Mouse (Mus musculus): ENCODE data around the gene Gm43517. TPM values are rescaled to one million over a fixed set of nuclear protein-coding genes. Genes with fewer than 3 reads are reported as not detected.

Gm43517 gene
- total and polyA plus RNA-seq, 2 experiments from 2014 or later = not detected

DNA sequence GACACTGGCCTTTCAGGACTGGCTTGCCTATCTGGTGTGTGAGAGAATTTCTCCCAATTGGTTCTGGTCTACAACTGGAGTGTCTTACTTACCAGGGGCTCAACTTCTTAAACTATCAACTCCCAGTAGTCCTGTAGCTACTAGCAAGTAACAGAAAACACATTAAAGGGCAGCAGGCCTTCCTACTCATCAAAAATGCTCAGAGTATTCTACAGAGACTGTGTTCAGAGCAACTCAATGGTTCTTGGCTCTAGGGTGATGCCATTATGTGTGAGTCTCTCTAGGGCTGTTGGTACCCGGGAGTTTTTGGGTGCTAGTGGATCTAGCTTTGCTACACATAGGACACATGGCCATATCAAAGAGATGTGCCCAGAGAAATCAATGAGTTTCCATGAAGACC is 6.1 kb upstream of the Gm43517 start:
- no peak overlapping the region for H3K9ac ChIP-seq (replicated peaks; ENCODE audit: low read depth, low read length)
- peaks cover 99% of the 10 kb centered on the region for H3K27me3 ChIP-seq (ENCODE audit: control insufficient read depth, insufficient read depth, low read length)
- H3K4me2 ChIP-seq (ENCODE audit: low read depth, low read length) = no peak overlapping the region
- H3K4me3 ChIP-seq (ENCODE audit: low read depth, low read length) = no peak overlapping the region
- TF ChIP-seq EP300 (IDR thresholded peaks at IDR 0.05; ENCODE audit: low read depth) (no peak), CTCF (IDR thresholded peaks at IDR 0.05; ENCODE audit: low read depth) (no peak)
- 4% methylated on average over 1 of the region's 1 CpGs for WGBS
- ATAC-seq (ENCODE audit: insufficient read depth, low read depth) = no peak
- H3K27ac ChIP-seq (ENCODE audit: low read depth) = no peak overlapping the region
- H3K36me3 ChIP-seq (replicated peaks; ENCODE audit: control insufficient read depth, insufficient read depth, low read length) = no peaks in the 10 kb centered on the region
- peaks cover 5% of the 10 kb centered on the region; the same call in 1 of the 2 replicates for H3K4me1 ChIP-seq (ENCODE audit: control insufficient read depth, insufficient read depth)
- H3K9me3 ChIP-seq (replicated peaks; ENCODE audit: control insufficient read depth, low read length) = no peaks in the 10 kb centered on the region
- DNase-seq (ENCODE audit: low spot score) = no peak

DNA sequence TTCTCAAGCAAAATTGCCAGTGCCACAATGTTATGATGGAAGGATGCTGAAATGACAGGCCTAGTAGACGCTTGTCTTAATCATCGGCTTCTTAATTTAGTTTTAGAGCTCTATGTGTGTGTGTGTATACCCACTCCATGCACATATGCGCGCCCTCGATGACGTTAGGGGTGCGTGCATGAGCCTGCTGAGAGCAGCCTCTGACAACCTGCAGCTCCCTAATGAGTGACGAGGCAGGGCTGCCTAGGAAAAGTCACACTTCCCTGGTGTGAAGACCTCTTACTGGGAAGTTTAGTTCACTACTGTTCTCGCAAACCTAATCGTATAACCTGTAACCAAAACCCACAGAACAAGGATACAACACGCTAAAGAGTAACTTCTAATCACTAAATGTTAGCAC is 5.5 kb upstream of the Gm43517 start:
- no peak overlapping the region for H3K27ac ChIP-seq (ENCODE audit: low read depth)
- H3K36me3 ChIP-seq (replicated peaks; ENCODE audit: control insufficient read depth, insufficient read depth, low read length) = no peaks in the 10 kb centered on the region
- no peak overlapping the region for H3K9ac ChIP-seq (replicated peaks; ENCODE audit: low read depth, low read length)
- no peak overlapping the region for H3K4me2 ChIP-seq (ENCODE audit: low read depth, low read length)
- no peaks in the 10 kb centered on the region for H3K9me3 ChIP-seq (replicated peaks; ENCODE audit: control insufficient read depth, low read length)
- TF ChIP-seq EP300 (IDR thresholded peaks at IDR 0.05; ENCODE audit: low read depth) = no peak
- TF ChIP-seq CTCF (IDR thresholded peaks at IDR 0.05; ENCODE audit: low read depth) = no peak
- peaks cover 99% of the 10 kb centered on the region for H3K27me3 ChIP-seq (ENCODE audit: control insufficient read depth, insufficient read depth, low read length)
- 6% methylated on average over 11 of the region's 11 CpGs for WGBS
- peaks cover 6% of the 10 kb centered on the region; the same call in 1 of the 2 replicates for H3K4me1 ChIP-seq (ENCODE audit: control insufficient read depth, insufficient read depth)
- no peak overlapping the region for H3K4me3 ChIP-seq (ENCODE audit: low read depth, low read length)
- no peak for ATAC-seq (ENCODE audit: insufficient read depth, low read depth)
- no peak for DNase-seq (ENCODE audit: low spot score)

DNA sequence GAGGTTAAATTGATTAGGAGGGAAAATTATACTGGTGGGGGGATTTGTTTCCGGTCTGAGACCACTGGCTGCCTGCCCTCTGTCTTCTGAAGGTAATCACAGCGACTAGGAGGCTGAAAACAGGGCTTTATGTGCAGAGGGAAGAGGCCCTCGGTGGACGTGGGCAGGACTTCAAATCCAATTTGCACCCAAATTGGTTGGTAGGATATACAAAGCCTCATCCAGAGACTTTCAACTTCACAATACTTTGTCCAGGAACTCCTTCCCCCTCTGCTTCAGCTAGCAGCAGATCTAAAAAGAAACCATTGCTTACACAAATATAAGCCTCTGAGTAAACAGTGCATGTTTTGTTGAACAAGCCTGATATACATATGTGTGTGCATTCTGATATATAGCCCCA is 4.5 kb upstream of the Gm43517 start:
- no peak overlapping the region for H3K4me2 ChIP-seq (ENCODE audit: low read depth, low read length)
- no peaks in the 10 kb centered on the region for H3K9me3 ChIP-seq (replicated peaks; ENCODE audit: control insufficient read depth, low read length)
- TF ChIP-seq EP300 (IDR thresholded peaks at IDR 0.05; ENCODE audit: low read depth) (no peak), CTCF (IDR thresholded peaks at IDR 0.05; ENCODE audit: low read depth) (no peak)
- H3K27me3 ChIP-seq (ENCODE audit: control insufficient read depth, insufficient read depth, low read length) = peaks cover 100% of the 10 kb centered on the region
- peaks cover 6% of the 10 kb centered on the region; the same call in 1 of the 2 replicates for H3K4me1 ChIP-seq (ENCODE audit: control insufficient read depth, insufficient read depth)
- no peaks in the 10 kb centered on the region for H3K36me3 ChIP-seq (replicated peaks; ENCODE audit: control insufficient read depth, insufficient read depth, low read length)
- 3% methylated on average over 4 of the region's 4 CpGs for WGBS
- DNase-seq (ENCODE audit: low spot score) = no peak
- no peak overlapping the region for H3K27ac ChIP-seq (ENCODE audit: low read depth)
- no peak overlapping the region for H3K4me3 ChIP-seq (ENCODE audit: low read depth, low read length)
- H3K9ac ChIP-seq (replicated peaks; ENCODE audit: low read depth, low read length) = no peak overlapping the region
- no peak for ATAC-seq (ENCODE audit: insufficient read depth, low read depth)

DNA sequence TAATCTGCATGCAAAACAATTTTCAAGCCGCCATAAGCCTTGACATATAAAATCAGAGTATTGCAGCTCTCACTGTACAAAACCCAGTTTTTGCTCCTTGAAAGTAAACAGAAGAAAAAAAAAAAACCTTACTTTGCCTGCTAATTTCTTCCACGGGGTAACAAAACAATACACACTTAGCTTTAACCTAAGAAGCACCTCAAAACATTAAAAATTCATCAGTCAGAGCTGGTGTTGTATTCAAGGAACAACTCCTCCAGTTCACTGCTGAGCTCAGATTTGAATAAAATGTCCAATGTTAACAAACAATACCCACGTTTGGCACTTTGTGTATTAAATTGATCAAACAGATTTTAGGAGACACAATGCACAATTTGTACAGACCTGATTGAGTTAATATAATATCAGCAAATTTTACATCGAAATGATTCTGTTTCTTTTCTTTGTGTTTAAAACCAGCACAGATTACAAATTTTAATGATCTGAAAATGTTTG is 3.9 kb upstream of the Gm43517 start:
- 3% methylated on average over 4 of the region's 4 CpGs for WGBS
- peaks cover 100% of the 10 kb centered on the region for H3K27me3 ChIP-seq (ENCODE audit: control insufficient read depth, insufficient read depth, low read length)

DNA sequence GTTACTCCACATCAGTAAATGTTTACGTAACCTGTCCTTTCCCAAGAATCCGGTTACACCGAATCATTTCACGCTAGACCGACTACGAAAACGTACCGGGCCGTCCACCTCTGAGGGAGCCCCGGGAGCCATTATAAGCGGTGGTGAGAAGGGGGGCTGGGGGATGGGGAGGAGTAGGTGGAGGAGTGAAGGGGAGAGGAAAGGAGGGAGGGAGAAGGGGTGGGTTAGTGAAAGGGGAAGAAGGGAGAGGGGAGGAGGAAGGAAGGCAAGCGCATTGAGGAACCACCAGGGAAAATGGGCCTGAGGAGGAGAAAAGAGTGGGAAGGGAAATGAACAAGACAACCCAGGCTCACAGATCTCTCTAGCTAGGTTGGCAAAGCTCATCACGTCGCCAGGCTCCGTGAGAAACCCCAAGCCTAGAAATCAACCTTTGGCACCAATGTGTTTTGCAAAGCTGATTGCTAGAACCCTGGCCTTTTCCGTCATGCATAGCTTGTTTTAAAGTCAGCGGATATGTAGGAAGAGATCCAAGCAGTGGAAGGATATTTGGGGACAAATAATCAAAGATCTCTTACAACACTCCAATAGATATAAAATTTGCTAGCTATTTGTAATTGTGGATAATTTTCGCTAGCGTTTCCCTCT is 3.1 kb upstream of the Gm43517 start:
- no peaks in the 10 kb centered on the region for H3K9me3 ChIP-seq (replicated peaks; ENCODE audit: control insufficient read depth, low read length)
- TF ChIP-seq EP300 (IDR thresholded peaks at IDR 0.05; ENCODE audit: low read depth) (no peak), CTCF (IDR thresholded peaks at IDR 0.05; ENCODE audit: low read depth) (no peak)
- no peak overlapping the region for H3K4me3 ChIP-seq (ENCODE audit: low read depth, low read length)
- no peaks in the 10 kb centered on the region for H3K36me3 ChIP-seq (replicated peaks; ENCODE audit: control insufficient read depth, insufficient read depth, low read length)
- no peak overlapping the region for H3K4me2 ChIP-seq (ENCODE audit: low read depth, low read length)
- DNase-seq (ENCODE audit: low spot score) (no peak), ATAC-seq (ENCODE audit: insufficient read depth, low read depth) (no peak)
- no peak overlapping the region for H3K9ac ChIP-seq (replicated peaks; ENCODE audit: low read depth, low read length)
- no peak overlapping the region for H3K27ac ChIP-seq (ENCODE audit: low read depth)
- WGBS = 3% methylated on average over 19 of the region's 19 CpGs
- H3K27me3 ChIP-seq (ENCODE audit: control insufficient read depth, insufficient read depth, low read length) = peaks cover 100% of the 10 kb centered on the region
- H3K4me1 ChIP-seq (ENCODE audit: control insufficient read depth, insufficient read depth) = peaks cover 6% of the 10 kb centered on the region; the same call in 1 of the 2 replicates

More for the DNA sequence above, 3.9 kb upstream of the Gm43517 start:
- Histone ChIP-seq H3K4me3 (ENCODE audit: low read depth, low read length) (no peak overlapping the region), H3K36me3 (replicated peaks; ENCODE audit: control insufficient read depth, insufficient read depth, low read length) (no peaks in the 10 kb centered on the region), H3K27ac (ENCODE audit: low read depth) (no peak overlapping the region), H3K4me1 (ENCODE audit: control insufficient read depth, insufficient read depth) (peaks cover 6% of the 10 kb centered on the region; the same call in 1 of the 2 replicates), H3K4me2 (ENCODE audit: low read depth, low read length) (no peak overlapping the region), H3K9ac (replicated peaks; ENCODE audit: low read depth, low read length) (no peak overlapping the region), H3K9me3 (replicated peaks; ENCODE audit: control insufficient read depth, low read length) (no peaks in the 10 kb centered on the region)
- DNase-seq (ENCODE audit: low spot score) (no peak), ATAC-seq (ENCODE audit: insufficient read depth, low read depth) (no peak)
- TF ChIP-seq CTCF (IDR thresholded peaks at IDR 0.05; ENCODE audit: low read depth) (no peak), EP300 (IDR thresholded peaks at IDR 0.05; ENCODE audit: low read depth) (no peak)

Data from heart, postnatal 0 days (tissue).